Mouse (Mus musculus) kidney, adult 11 months (tissue): ENCODE results near the gene Slc50a1.

ENCODE experiments used
- DNase-seq: peaks from one replicate; pipeline ENCODE4 v3.0.0; 2022

The Slc50a1 gene

GRCm38 (mm10) chr3:89259076-89259475 is 11.3 kb downstream of the Slc50a1 start, which contains the start of gene Dpm3:
Dpm3 (plus strand) TSS chr3:89259358.
- DNase-seq, result no peak

GRCm38 (mm10) chr3:89256177-89256576 is 14.2 kb downstream of the Slc50a1 start:
- DNase-seq, result no peak

DNA sequence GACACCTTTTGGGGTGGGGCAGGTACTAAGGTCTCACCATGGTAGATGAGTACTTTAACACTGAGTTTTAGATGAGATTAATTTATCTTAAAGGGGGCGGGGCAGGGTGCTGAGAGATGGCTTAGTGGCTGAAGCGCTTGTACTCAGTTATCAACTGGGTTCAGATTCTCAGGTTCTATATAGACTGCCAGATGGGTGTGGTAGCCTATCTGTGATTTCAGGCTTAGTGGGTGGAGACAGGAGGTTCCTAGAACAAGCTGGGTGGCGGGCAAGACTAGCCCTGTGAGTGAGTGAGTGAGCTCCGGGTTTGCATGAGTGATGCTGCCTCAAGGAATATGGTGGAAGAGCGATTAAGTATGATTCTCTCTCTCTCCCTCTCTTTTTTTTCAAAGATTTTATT is 15.4 kb downstream of the Slc50a1 start:
- no peak for DNase-seq

DNA sequence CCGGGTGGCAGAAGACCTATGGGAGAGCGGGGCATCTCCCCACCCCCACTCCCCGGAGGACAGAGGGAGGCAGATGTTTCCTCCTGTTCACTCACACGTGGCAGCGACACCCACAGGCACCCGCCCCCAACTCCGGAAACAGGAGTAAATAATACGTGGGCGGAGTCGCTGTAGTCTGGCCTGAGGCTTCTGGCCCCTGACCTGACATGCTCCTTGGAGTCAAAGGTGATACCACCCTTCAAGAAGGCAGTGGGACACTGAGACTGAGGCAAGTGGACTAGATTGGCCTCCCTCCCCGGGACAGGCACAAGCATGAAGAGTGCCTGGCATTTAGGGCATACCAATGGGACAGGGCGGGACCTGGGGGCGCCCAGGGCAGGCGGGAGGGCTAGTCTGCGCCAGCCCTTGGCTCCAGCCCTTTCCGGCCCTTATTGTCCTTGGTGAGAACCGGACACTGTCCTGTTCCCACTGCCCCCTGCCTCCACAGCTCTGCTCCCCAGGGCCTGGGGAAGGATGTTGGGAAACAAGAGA is 18.9 kb downstream of the Slc50a1 start:
- peak; percentile 77 for DNase-seq

DNA sequence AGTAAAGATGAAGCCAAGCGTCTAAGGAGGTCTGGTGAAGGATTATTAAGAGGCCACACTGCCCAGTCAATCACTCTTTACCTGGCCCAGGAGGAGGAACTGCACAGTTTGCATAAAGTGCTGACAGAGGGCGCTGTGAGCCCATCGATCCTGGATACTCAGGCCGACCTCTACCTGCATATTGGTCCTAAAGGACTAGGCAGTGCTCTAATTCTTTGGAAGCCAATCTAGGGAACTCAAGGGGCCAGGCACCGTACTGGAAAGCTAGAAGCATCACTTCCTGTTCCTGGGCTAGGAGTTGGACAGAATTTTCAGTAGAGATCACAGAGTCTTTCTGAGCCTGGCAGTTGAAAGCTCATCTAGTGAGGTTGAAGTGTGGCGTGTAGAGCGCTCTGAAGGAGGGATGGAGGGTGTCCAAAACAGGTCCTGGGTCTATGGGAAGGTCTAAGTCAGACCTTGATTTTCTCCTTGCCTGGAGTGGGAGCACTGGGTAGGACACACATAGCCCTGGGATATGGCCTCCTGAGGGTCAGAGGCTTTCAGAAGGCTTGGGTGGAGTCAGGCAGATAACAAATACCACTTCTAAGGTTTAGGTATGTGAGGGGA is 19.8 kb downstream of the Slc50a1 start:
- peak; percentile 81 for DNase-seq

GRCm38 (mm10) chr3:89247466-89247865 is 22.9 kb downstream of the Slc50a1 start:
- DNase-seq, result no peak

GRCm38 (mm10) chr3:89246261-89247100 is 23.9 kb downstream of the Slc50a1 start, which contains the start of gene Trim46:
Trim46 (minus strand) TSS chr3:89246309.
- peak; percentile 86 for DNase-seq

DNA sequence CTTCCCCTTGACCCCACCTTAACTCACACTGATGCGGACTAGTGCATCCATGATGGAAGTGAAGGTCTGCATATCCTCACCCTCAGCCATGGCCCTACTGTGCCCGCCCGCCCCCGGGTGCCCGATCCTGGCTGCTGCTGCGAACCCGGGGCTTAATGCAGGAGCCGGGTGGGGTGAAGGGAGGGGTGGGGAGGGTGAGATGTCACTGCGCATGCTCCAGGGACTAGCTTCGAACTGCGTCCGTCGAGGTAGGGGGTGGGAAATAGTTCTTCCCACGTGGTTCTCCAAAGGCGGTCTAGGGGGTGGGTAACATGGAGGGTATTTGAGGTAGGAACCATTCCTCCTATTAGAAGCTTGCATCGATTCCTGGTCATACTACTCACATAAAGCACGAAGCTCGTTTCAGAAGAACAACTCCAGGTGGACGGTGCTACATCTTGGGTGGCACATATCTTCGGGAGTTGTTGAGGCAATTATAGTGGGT is 24.6 kb downstream of the Slc50a1 start, which contains the start of gene Krtcap2:
Krtcap2 (plus strand) TSS at position 279 of the 484 bp plus-strand sequence.
- no peak for DNase-seq

DNA sequence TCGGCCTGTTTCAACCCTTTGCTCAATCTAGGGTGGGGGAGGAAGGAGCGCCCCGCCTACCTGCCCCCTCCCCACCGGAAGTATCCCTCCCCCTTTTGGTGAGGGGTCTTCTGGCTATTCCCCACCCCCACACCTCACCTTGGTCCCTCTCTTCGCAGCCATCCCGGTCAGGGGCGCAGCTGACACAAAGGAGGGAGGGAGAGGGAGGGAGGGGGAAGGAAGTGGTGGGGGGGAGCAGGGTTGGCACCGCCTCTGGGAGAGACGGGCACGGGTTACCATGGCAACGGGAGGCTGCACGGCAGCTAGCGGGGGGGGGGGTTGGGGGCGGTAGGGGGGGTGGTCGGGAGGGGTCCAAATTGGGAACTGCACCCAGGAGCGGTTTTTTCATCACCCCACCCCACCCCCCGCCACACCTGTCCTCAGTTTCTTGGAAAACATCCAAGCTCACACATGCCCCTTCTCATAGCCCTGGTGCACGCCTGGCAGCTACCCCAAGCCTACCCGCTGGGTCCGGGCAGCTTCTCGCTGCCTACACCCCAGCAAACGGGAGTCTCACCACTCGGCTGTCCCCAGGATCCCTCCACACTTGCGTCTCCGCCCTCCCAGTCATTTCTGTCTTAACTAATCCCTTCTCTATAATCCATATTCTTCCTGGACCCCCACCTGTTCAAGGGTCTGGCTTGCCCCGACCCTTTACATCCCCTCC is 25.2 kb downstream of the Slc50a1 start:
- no peak for DNase-seq

GRCm38 (mm10) chr3:89244158-89244981 is 26.0 kb downstream of the Slc50a1 start:
- peak; percentile 58 for DNase-seq

GRCm38 (mm10) chr3:89243609-89244008 is 26.8 kb downstream of the Slc50a1 start:
- DNase-seq, result peak; percentile 72

DNA sequence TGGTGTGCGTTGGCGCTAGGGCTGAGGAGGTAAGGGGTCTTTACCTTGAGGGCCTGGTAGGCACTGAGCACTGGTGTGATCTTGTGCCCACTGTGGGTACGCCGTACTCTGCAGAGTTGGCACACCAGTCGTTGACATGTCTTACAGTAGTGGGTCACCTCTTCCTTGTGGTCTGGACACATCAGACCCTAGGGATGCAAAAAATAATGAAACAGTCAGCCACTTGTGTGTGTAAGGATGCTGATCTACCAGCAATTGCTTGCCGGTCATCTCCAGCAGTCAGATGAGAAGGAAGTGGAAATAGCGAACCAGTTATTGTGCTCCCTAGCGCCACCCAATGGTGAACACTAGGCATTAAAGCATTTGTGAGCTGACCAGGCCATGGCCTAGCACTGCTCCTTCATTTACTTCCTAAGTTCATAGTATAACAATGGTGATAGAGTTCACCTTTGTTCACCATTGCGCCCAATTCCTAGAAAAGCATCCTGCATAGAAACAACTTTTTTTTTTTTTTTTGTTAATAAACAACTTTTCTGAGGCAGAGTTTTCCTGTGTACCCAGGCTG is 28.0 kb downstream of the Slc50a1 start:
- DNase-seq, result peak; percentile 73

DNA sequence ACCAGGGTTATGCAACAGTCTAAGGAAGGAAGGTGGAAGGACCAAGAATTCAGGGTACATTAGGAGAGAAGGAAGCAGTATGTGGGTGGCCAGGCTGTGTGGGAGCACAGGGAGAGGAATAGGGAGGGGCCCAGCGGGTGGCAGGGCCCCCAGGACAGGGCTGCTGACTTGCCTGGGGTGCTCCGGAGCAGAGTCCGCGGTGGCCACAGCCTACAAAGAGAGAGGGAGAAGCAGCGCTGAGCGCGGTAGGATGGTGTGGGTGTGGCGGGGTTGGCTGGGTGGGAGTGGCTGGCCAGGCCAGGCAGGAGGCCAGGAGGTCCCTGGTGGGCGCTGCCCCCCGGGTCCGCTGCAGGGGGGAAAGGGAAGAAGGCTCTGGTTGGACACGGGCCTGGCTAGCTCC is 31.9 kb downstream of the Slc50a1 start:
- DNase-seq, result no peak

GRCm38 (mm10) chr3:89237682-89238081 is 32.7 kb downstream of the Slc50a1 start:
- DNase-seq, result no peak

DNA sequence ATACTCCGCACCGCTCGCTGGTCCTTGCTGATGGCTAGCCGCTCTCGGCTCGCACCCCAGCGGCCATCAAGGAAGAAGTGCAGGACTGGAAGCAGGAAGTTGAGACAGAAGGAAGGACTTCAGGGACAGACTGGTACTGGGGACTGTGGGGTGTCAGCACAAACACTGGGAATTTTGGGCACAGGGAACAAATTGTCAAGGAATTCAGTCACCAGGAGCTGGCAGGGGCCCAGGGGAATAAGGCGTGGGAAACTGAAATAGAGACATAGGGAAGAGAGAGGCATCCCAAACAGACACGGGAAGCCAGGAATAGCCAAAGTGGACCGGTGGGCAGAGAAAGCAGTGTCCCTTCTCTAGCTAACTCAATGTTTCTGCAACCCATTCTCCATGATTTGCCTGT is 33.9 kb downstream of the Slc50a1 start:
- DNase-seq, result no peak

GRCm38 (mm10) chr3:89233562-89234110 is 36.7 kb downstream of the Slc50a1 start:
- no peak for DNase-seq

DNA sequence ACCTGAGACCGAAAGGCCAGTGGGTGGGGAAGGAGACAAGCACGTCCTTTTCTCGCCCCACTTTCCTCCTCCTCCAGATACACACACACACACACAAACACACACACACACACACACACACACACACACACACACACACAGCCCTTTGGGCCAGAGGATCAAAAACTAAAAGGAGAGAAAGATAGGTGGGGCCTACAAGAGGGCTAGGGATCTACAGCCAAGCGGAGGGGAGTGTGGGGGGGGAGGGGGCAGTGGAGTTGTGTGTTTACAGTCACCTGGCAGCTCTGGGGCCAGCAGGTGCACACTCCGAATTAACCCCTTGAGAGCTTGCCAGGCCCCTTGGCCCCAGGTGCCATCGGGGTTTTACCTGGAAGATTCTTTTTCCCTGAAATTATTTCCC is 37.8 kb downstream of the Slc50a1 start:
- no peak for DNase-seq

GRCm38 (mm10) chr3:89231772-89232275 is 38.5 kb downstream of the Slc50a1 start:
- DNase-seq, result no peak

DNA sequence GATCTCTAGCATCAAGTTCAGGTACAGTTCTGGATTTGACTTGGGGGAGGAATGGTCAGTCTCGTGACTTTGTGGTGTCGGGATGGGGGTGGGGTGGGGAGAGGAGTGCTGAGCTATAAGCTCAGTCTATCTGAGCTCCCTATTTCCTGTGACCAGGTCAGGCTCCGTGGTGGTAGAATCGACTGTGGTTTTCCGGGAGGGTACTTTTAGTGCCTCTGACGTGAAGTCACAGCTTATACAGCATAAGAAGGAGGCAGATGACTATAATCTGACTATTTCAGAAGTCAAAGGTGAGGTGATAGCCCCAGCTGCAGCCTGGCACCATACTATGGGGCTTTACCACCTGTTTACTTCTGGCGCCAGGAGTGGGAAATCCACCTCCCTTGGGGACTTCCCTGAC is 39.0 kb downstream of the Slc50a1 start:
- no peak for DNase-seq

GRCm38 (mm10) chr3:89230561-89230960 is 39.8 kb downstream of the Slc50a1 start:
- DNase-seq, result no peak

DNA sequence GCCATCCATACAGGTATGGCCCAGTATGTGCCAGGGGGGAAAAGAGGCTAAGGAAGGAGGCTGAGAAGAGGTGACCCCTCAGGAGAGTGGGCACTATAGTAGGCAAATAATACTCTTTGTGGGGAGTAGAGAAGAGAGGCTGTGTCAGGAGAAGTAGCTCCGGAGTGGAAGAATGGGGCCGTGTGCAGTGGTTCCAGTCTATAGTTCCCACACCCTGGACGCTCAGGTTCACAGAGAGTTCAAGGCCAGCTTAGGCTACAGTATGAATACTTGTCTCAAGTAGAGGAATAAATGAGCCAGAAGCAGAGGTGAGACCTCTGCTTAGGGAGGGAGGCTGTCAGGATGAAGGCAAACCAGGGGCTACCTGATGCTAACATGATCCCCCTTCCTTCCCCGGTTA is 41.1 kb downstream of the Slc50a1 start:
- no peak for DNase-seq
